ENCODE assay signal across 19 mouse cellular contexts in the genomic region with DNA sequence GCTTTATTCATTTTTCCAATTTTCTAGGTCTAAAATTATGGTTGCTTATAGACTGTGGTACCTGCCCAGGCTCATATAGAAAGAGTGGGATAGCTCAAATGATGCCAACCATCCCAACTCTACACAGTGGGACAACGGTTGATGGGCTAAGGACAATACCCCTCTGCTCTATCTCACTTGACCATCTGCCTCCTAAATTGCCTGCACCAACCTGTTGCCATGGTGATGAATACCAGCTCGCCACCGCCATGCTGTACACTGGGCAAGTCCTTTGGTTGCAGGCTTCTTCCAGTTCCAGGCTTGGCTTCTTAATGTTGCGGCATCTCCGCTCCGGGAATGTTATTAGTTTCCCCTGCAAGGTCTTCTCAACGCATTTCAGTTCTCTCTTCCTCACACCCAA.
A peak's percentile ranks its signal among the peaks of the same experiment; 100 is the strongest.
DNase-seq lines count a peak whose midpoint lies in the region; ATAC-seq and TF ChIP-seq lines count a peak whose summit lies in the region.
"Had no signal": no experiment of that assay in that cellular context is flagged by ENCODE, and none has a peak within 500 bp of the region (broad histone marks: within the 10 kb centered on the region; RNA-seq: fewer than 3 reads in every experiment).

No protein-coding gene starts in this region.

- no peak overlapping the region for H3K9ac ChIP-seq in forebrain, embryonic 14.5 days (ENCODE audit: low read length)
- no peak overlapping the region for H3K9ac ChIP-seq in forebrain, postnatal 0 days
- no peak overlapping the region for H3K9ac ChIP-seq in midbrain, embryonic 14.5 days (replicated peaks; ENCODE audit: low read length)
- no peak overlapping the region for H3K9ac ChIP-seq in midbrain, embryonic 15.5 days
- no peak overlapping the region for H3K9ac ChIP-seq in heart, embryonic 11.5 days (ENCODE audit: low read depth, low read length)
- H3K9ac ChIP-seq: embryonic facial prominence, embryonic 15.5 days had no signal

- H3K9me3 ChIP-seq in forebrain, embryonic 14.5 days (replicated peaks; ENCODE audit: control insufficient read depth, low read length), result no peaks in the 10 kb centered on the region
- H3K9me3 ChIP-seq in forebrain, postnatal 0 days (ENCODE audit: low read length), result no peaks in the 10 kb centered on the region
- no peaks in the 10 kb centered on the region for H3K9me3 ChIP-seq in midbrain, embryonic 14.5 days (ENCODE audit: control insufficient read depth, low read length)
- H3K9me3 ChIP-seq in midbrain, embryonic 15.5 days, result no peaks in the 10 kb centered on the region
- H3K9me3 ChIP-seq in heart, embryonic 11.5 days (replicated peaks; ENCODE audit: control insufficient read depth, low read length), result no peaks in the 10 kb centered on the region
- H3K9me3 ChIP-seq: embryonic facial prominence, embryonic 15.5 days had no signal

- WGBS in forebrain, embryonic 14.5 days, result 71% methylated on average over 7 of the region's 7 CpGs
- WGBS in forebrain, postnatal 0 days, result 60% methylated on average over 7 of the region's 7 CpGs
- WGBS in midbrain, embryonic 14.5 days, result 48% methylated on average over 7 of the region's 7 CpGs
- WGBS in midbrain, embryonic 15.5 days, result 50% methylated on average over 7 of the region's 7 CpGs
- WGBS in heart, embryonic 11.5 days (ENCODE audit: insufficient replicate concordance), result 87% methylated on average over 7 of the region's 7 CpGs

- H3K36me3 ChIP-seq in forebrain, embryonic 14.5 days (ENCODE audit: control insufficient read depth, insufficient read depth, low read length), result no peaks in the 10 kb centered on the region
- 0 out of 2 replicates have a peak, but pooled peaks cover 7% of the 10 kb centered on the region for H3K36me3 ChIP-seq in forebrain, postnatal 0 days (ENCODE audit: insufficient read depth)
- no peaks in the 10 kb centered on the region for H3K36me3 ChIP-seq in midbrain, embryonic 14.5 days (ENCODE audit: control insufficient read depth, insufficient read depth, low read length)
- no peaks in the 10 kb centered on the region for H3K36me3 ChIP-seq in midbrain, embryonic 15.5 days (replicated peaks)
- no peaks in the 10 kb centered on the region for H3K36me3 ChIP-seq in heart, embryonic 11.5 days (ENCODE audit: control insufficient read depth, insufficient read depth, low read length)
- H3K36me3 ChIP-seq: embryonic facial prominence, embryonic 15.5 days had no signal

- no peak overlapping the region for H3K4me3 ChIP-seq in forebrain, embryonic 14.5 days (ENCODE audit: low read depth, low read length)
- H3K4me3 ChIP-seq in forebrain, postnatal 0 days (ENCODE audit: low read depth, low read length), result no peak overlapping the region
- no peak overlapping the region for H3K4me3 ChIP-seq in midbrain, embryonic 14.5 days (replicated peaks; ENCODE audit: low read depth, low read length)
- no peak overlapping the region for H3K4me3 ChIP-seq in midbrain, embryonic 15.5 days
- H3K4me3 ChIP-seq in heart, embryonic 11.5 days (ENCODE audit: low read depth, low read length), result no peak overlapping the region
- H3K4me3 ChIP-seq: embryonic facial prominence, embryonic 15.5 days had no signal

- H3K27me3 ChIP-seq in forebrain, embryonic 14.5 days (replicated peaks; ENCODE audit: control insufficient read depth, insufficient read depth, low read length), result no peaks in the 10 kb centered on the region
- no peaks in the 10 kb centered on the region for H3K27me3 ChIP-seq in forebrain, postnatal 0 days (ENCODE audit: insufficient read depth, low read length)
- H3K27me3 ChIP-seq in midbrain, embryonic 14.5 days (ENCODE audit: control insufficient read depth, insufficient read depth, low read length), result no peaks in the 10 kb centered on the region
- H3K27me3 ChIP-seq in midbrain, embryonic 15.5 days (replicated peaks), result no peaks in the 10 kb centered on the region
- no peaks in the 10 kb centered on the region for H3K27me3 ChIP-seq in heart, embryonic 11.5 days (ENCODE audit: control insufficient read depth, insufficient read depth, low read length)
- H3K27me3 ChIP-seq: embryonic facial prominence, embryonic 15.5 days had no signal

- no peak overlapping the region for H3K4me2 ChIP-seq in forebrain, embryonic 14.5 days (ENCODE audit: low read length)
- no peak overlapping the region for H3K4me2 ChIP-seq in forebrain, postnatal 0 days (ENCODE audit: low read depth)
- H3K4me2 ChIP-seq in midbrain, embryonic 14.5 days (ENCODE audit: low read length), result no peak overlapping the region
- no peak overlapping the region for H3K4me2 ChIP-seq in midbrain, embryonic 15.5 days
- no peak overlapping the region for H3K4me2 ChIP-seq in heart, embryonic 11.5 days
- H3K4me2 ChIP-seq: embryonic facial prominence, embryonic 15.5 days had no signal

- no peak for ATAC-seq in forebrain, embryonic 14.5 days
- no peak for ATAC-seq in forebrain, postnatal 0 days
- ATAC-seq in midbrain, embryonic 14.5 days (ENCODE audit: low FRiP score, low TSS enrichment), result no peak
- ATAC-seq in midbrain, embryonic 15.5 days (replicated peaks), result no peak
- ATAC-seq in heart, embryonic 11.5 days (replicated peaks; ENCODE audit: insufficient number of reproducible peaks, low FRiP score, low TSS enrichment), result no peak

- peak; percentile 33 to 43 for DNase-seq in cerebellum, postnatal 10 days
- no peak for DNase-seq in cerebellum, adult 9-10 months
- peak; percentile 27 for DNase-seq in forebrain, embryonic 14.5 days (ENCODE audit: low spot score)
- DNase-seq in forebrain, postnatal 0 days, result no peak
- peak; percentile 35 for DNase-seq in midbrain, embryonic 14.5 days
- DNase-seq in retina, postnatal 1 day, result peak; percentile 40
- DNase-seq: adrenal gland, postnatal 10 days; cerebellum, adult 8-10 months; heart, postnatal 4 days; kidney, adult 2 months; lung, postnatal 4 days; right cerebral cortex, postnatal 14 days; thymus, adult 2 months; thymus, postnatal 4 days had no signal

- no peak for TF ChIP-seq CTCF in forebrain, postnatal 0 days (IDR thresholded peaks at IDR 0.05; ENCODE audit: low read depth)

- no peak overlapping the region for H3K27ac ChIP-seq in forebrain, embryonic 14.5 days (ENCODE audit: low read depth, low read length)
- H3K27ac ChIP-seq in forebrain, postnatal 0 days (ENCODE audit: low read depth, low read length), result no peak overlapping the region
- H3K27ac ChIP-seq in midbrain, embryonic 14.5 days (replicated peaks; ENCODE audit: low read depth, low read length), result no peak overlapping the region
- H3K27ac ChIP-seq in midbrain, embryonic 15.5 days, result no peak overlapping the region
- H3K27ac ChIP-seq in heart, embryonic 11.5 days (ENCODE audit: low read depth, low read length), result no peak overlapping the region
- H3K27ac ChIP-seq: embryonic facial prominence, embryonic 15.5 days; kidney, postnatal 0 days; stomach, postnatal 0 days had no signal

- no peaks in the 10 kb centered on the region for H3K4me1 ChIP-seq in forebrain, embryonic 14.5 days (ENCODE audit: control insufficient read depth, insufficient read depth, low read length)
- H3K4me1 ChIP-seq in forebrain, postnatal 0 days (ENCODE audit: insufficient read depth), result no peaks in the 10 kb centered on the region
- no peaks in the 10 kb centered on the region for H3K4me1 ChIP-seq in midbrain, embryonic 14.5 days (ENCODE audit: control insufficient read depth, insufficient read depth, low read length)
- no peaks in the 10 kb centered on the region for H3K4me1 ChIP-seq in midbrain, embryonic 15.5 days
- H3K4me1 ChIP-seq in heart, embryonic 11.5 days (ENCODE audit: control insufficient read depth, insufficient read depth, low read length), result no peaks in the 10 kb centered on the region
- H3K4me1 ChIP-seq: embryonic facial prominence, embryonic 15.5 days had no signal

Comparison
In these comparisons a context has a peak if more than half of its experiments do, and no peak if none do; other contexts are left out.
1. DNase-seq: peak in cerebellum, postnatal 10 days (2 of 2), forebrain, embryonic 14.5 days (single experiment), midbrain, embryonic 14.5 days (single experiment) and retina, postnatal 1 day (single experiment); none in cerebellum, adult 9-10 months (single experiment) and forebrain, postnatal 0 days (single experiment).